In genomic region chr19:3767276-3767780, GRCm38 (mm10) we compare ENCODE assay signal across 8 mouse cellular contexts. TPM values are rescaled to one million over a fixed set of nuclear protein-coding genes. Genes with fewer than 3 reads are reported as not detected.
DNase-seq lines count a peak whose midpoint lies in the region; ATAC-seq and TF ChIP-seq lines count a peak whose summit lies in the region.

Kmt5b (plus strand) TSS chr19:3767421.

- under 1% methylated on average over 26 of the region's 39 CpGs for WGBS in embryonic facial prominence, embryonic 14.5 days
- WGBS in kidney, embryonic 14.5 days, result under 1% methylated on average over 39 of the region's 39 CpGs
- under 1% methylated on average over 39 of the region's 39 CpGs for WGBS in liver, embryonic 11.5 days

- H3K27me3 ChIP-seq in CH12.LX (replicated peaks) (peaks cover 14% of the 10 kb centered on the region), myocyte (ENCODE audit: control insufficient read depth, insufficient read depth, insufficient read length) (no peaks in the 10 kb centered on the region)
- H3K27me3 ChIP-seq in embryonic facial prominence, embryonic 14.5 days (replicated peaks; ENCODE audit: control insufficient read depth, insufficient read depth, low read length), result no peaks in the 10 kb centered on the region
- H3K27me3 ChIP-seq in kidney, embryonic 14.5 days (ENCODE audit: control insufficient read depth, insufficient read depth, low read length), result no peaks in the 10 kb centered on the region
- H3K27me3 ChIP-seq in liver, embryonic 11.5 days (replicated peaks; ENCODE audit: control insufficient read depth, insufficient read depth, low read length), result no peaks in the 10 kb centered on the region

- H3K36me3 ChIP-seq in CH12.LX (replicated peaks in 1 of 2; ENCODE audit: control insufficient read depth in 1 of 2, insufficient read depth in 1 of 2, low read length in 1 of 2) (peaks cover 0 to 11% of the 10 kb centered on the region in 2 experiments), myocyte (ENCODE audit: control insufficient read depth, insufficient read depth) (no peaks in the 10 kb centered on the region)
- 0 out of 2 replicates have a peak, but pooled peaks cover 6% of the 10 kb centered on the region for H3K36me3 ChIP-seq in embryonic facial prominence, embryonic 14.5 days (ENCODE audit: control insufficient read depth, insufficient read depth, low read length)
- peaks cover 10% of the 10 kb centered on the region; the same call in 1 of the 2 replicates for H3K36me3 ChIP-seq in kidney, embryonic 14.5 days (ENCODE audit: control insufficient read depth, insufficient read depth, low read length)
- H3K36me3 ChIP-seq in liver, embryonic 11.5 days (ENCODE audit: control insufficient read depth, insufficient read depth, low read length), result no peaks in the 10 kb centered on the region

- no peak for TF ChIP-seq EP300 in CH12.LX (IDR thresholded peaks at IDR 0.05; ENCODE audit: low read length)

- peak within 1 kb of the TSS; percentile 63 to 90 (median 86) for H3K4me3 ChIP-seq in CH12.LX (replicated peaks in 1 of 3; ENCODE audit: low read depth in 2 of 3, low read length in 2 of 3, poor library complexity in 1 of 3)
- peak within 1 kb of the TSS; percentile 82 for H3K4me3 ChIP-seq in embryonic facial prominence, embryonic 14.5 days (ENCODE audit: low read depth, low read length)
- peak within 1 kb of the TSS; percentile 98 for H3K4me3 ChIP-seq in kidney, embryonic 14.5 days (ENCODE audit: low read length)
- H3K4me3 ChIP-seq in liver, embryonic 11.5 days (ENCODE audit: low read depth, low read length), result peak within 1 kb of the TSS; percentile 99
- peak within 1 kb of the TSS; percentile 56 for H3K4me3 ChIP-seq in myocyte

- in situ Hi-C loops in CH12.LX (cut with MboI; ENCODE audit: low pct_ligation_motif_present, low pct_unique_long_range_greater_than_20kb, low sequenced_read_pairs), result no loop called here

- no peak for ATAC-seq in activated CD4-positive, CD25-positive, alpha-beta regulatory T cell, adult 4 months
- peak; percentile 3 for ATAC-seq in embryonic facial prominence, embryonic 14.5 days (ENCODE audit: low read depth)
- peak; percentile 28 for ATAC-seq in kidney, embryonic 14.5 days (ENCODE audit: low FRiP score, low TSS enrichment)
- 0 out of 2 replicates have a peak, but pooled peaks have one; percentile 22 for ATAC-seq in liver, embryonic 11.5 days (replicated peaks; ENCODE audit: low FRiP score)

- dilution Hi-C loops in CH12.LX (cut with MboI; ENCODE audit: extremely low pct_ligation_motif_present, extremely low pct_unique_long_range_greater_than_20kb, low sequenced_read_pairs), result no loop called here

- H3K9me3 ChIP-seq in CH12.LX (replicated peaks; ENCODE audit: low read length), result no peaks in the 10 kb centered on the region
- H3K9me3 ChIP-seq in embryonic facial prominence, embryonic 14.5 days (ENCODE audit: control insufficient read depth, low read length), result no peaks in the 10 kb centered on the region
- H3K9me3 ChIP-seq in kidney, embryonic 14.5 days (ENCODE audit: control insufficient read depth, low read length), result no peaks in the 10 kb centered on the region
- H3K9me3 ChIP-seq in liver, embryonic 11.5 days (ENCODE audit: control insufficient read depth, low read length), result no peaks in the 10 kb centered on the region

- no peak for TF ChIP-seq CTCF in CH12.LX (conservative IDR thresholded peaks at IDR 0.05 in 1 of 2, IDR thresholded peaks at IDR 0.05 in 1 of 2; ENCODE audit: low read depth in 2 of 2, low read length in 2 of 2)

- H3K4me2 ChIP-seq in CH12.LX (ENCODE audit: insufficient read depth, low read depth, poor library complexity, severe bottlenecking) (peak within 1 kb of the TSS; percentile 52), myocyte (ENCODE audit: low read depth) (peak within 1 kb of the TSS; percentile 78)
- peak within 1 kb of the TSS; percentile 73 for H3K4me2 ChIP-seq in embryonic facial prominence, embryonic 14.5 days (ENCODE audit: low read depth, low read length)
- H3K4me2 ChIP-seq in kidney, embryonic 14.5 days (replicated peaks; ENCODE audit: low read depth, low read length), result peak within 1 kb of the TSS; percentile 77
- peak within 1 kb of the TSS; percentile 97 for H3K4me2 ChIP-seq in liver, embryonic 11.5 days

- H3K9ac ChIP-seq in CH12.LX (ENCODE audit: insufficient read depth, low read depth), result peak within 1 kb of the TSS; percentile 98
- peak within 1 kb of the TSS; percentile 99 for H3K9ac ChIP-seq in embryonic facial prominence, embryonic 14.5 days (ENCODE audit: low read depth, low read length)
- H3K9ac ChIP-seq in kidney, embryonic 14.5 days (ENCODE audit: low read depth, low read length), result peak within 1 kb of the TSS; percentile 100
- H3K9ac ChIP-seq in liver, embryonic 11.5 days (ENCODE audit: low read depth, low read length), result peak within 1 kb of the TSS; percentile 100

- TF ChIP-seq RAD21 in CH12.LX (IDR thresholded peaks at IDR 0.05; ENCODE audit: low read depth, low read length), result no peak

- peak within 1 kb of the TSS; percentile 72 for H3ac ChIP-seq in myocyte (ENCODE audit: control insufficient read depth, insufficient read length)

- DNase-seq in CH12.LX (ENCODE audit: extremely low read depth), result no peak
- DNase-seq in embryonic facial prominence, embryonic 14.5 days (ENCODE audit: low spot score), result peak; percentile 53
- peak; percentile 48 for DNase-seq in heart, adult 8-10 months (ENCODE audit: low spot score)
- DNase-seq in liver, embryonic 11.5 days (ENCODE audit: low spot score), result no peak
- DNase-seq in thymus, adult 18-20 months, result no peak

- peak within 1 kb of the TSS; percentile 94 for H3K27ac ChIP-seq in CH12.LX (ENCODE audit: insufficient read depth, low read depth)
- H3K27ac ChIP-seq in embryonic facial prominence, embryonic 14.5 days (replicated peaks; ENCODE audit: low read depth, low read length), result peak within 1 kb of the TSS; percentile 100
- H3K27ac ChIP-seq in kidney, embryonic 14.5 days (ENCODE audit: low read depth, low read length), result peak within 1 kb of the TSS; percentile 100
- H3K27ac ChIP-seq in liver, embryonic 11.5 days (ENCODE audit: low read depth, low read length), result peak within 1 kb of the TSS; percentile 100

- TF ChIP-seq POLR2A in CH12.LX (IDR thresholded peaks at IDR 0.05; ENCODE audit: low read depth, low read length) (no peak; the same call in 1 of the 2 replicates), myocyte (IDR thresholded peaks at IDR 0.05; ENCODE audit: insufficient read length, low read depth) (peak; percentile 82)

- peaks cover 3 to 13% of the 10 kb centered on the region in 2 experiments for H3K4me1 ChIP-seq in CH12.LX (ENCODE audit: control insufficient read depth in 1 of 2, insufficient read depth in 2 of 2)
- H3K4me1 ChIP-seq in embryonic facial prominence, embryonic 14.5 days (ENCODE audit: control insufficient read depth, insufficient read depth, low read length), result peaks cover 13% of the 10 kb centered on the region
- H3K4me1 ChIP-seq in kidney, embryonic 14.5 days (ENCODE audit: control insufficient read depth, insufficient read depth, low read length), result peaks cover 14% of the 10 kb centered on the region
- peaks cover 11% of the 10 kb centered on the region for H3K4me1 ChIP-seq in liver, embryonic 11.5 days (replicated peaks; ENCODE audit: control insufficient read depth, insufficient read depth, low read length)

- H3K79me2 ChIP-seq in CH12.LX (replicated peaks; ENCODE audit: control insufficient read depth, extremely low read depth, insufficient read depth, poor library complexity, severe bottlenecking) (peaks cover 16% of the 10 kb centered on the region), myocyte (ENCODE audit: control insufficient read depth, insufficient read depth) (peaks cover 34% of the 10 kb centered on the region)

TF ChIP-seq in CH12.LX, 34 proteins besides CTCF, POLR2A, EP300 and RAD21:
- TF ChIP-seq BHLHE40 (IDR thresholded peaks at IDR 0.05; ENCODE audit: low read depth, low read length) (peak; percentile 68), TCF12 (IDR thresholded peaks at IDR 0.05; ENCODE audit: low read depth, low read length) (no peak), NELFE (IDR thresholded peaks at IDR 0.05; ENCODE audit: low read depth, low read length) (peak; percentile 93; the same call in 1 of the 2 replicates), ZMIZ1 (IDR thresholded peaks at IDR 0.05; ENCODE audit: low read depth, low read length) (peak; percentile 98), SIN3A (IDR thresholded peaks at IDR 0.05; ENCODE audit: low read length) (peak; percentile 90), MXI1 (IDR thresholded peaks at IDR 0.05; ENCODE audit: low read depth, low read length) (peak; percentile 82; the same call in 1 of the 2 replicates), E2F4 (IDR thresholded peaks at IDR 0.05; ENCODE audit: insufficient replicate concordance, low read depth, low read length) (no peak)

TF ChIP-seq in myocyte, 11 proteins besides CTCF, POLR2A, EP300 and RAD21:
- TF ChIP-seq USF1 (IDR thresholded peaks at IDR 0.05; ENCODE audit: low read depth) (no peak), TCF12 (IDR thresholded peaks at IDR 0.05; ENCODE audit: insufficient read depth, poor library complexity, severe bottlenecking) (no peak), POLR2AphosphoS2 (IDR thresholded peaks at IDR 0.05; ENCODE audit: insufficient read length, low read depth) (peak; percentile 60), MYOD1 (IDR thresholded peaks at IDR 0.05; ENCODE audit: control insufficient read depth in 1 of 3, insufficient read length in 2 of 3, low read depth in 2 of 3) (peak in 1 of 3 experiments; percentile 50), MYOG (IDR thresholded peaks at IDR 0.05; ENCODE audit: control insufficient read depth in 1 of 3, insufficient read depth in 1 of 3, insufficient read length in 2 of 3, low read depth in 2 of 3) (peak in 1 of 3 experiments; percentile 31), SRF (IDR thresholded peaks at IDR 0.05; ENCODE audit: control insufficient read depth, insufficient read length, low read depth) (no peak), TCF3 (IDR thresholded peaks at IDR 0.05; ENCODE audit: insufficient read length, low read depth) (no peak), REST (IDR thresholded peaks at IDR 0.05; ENCODE audit: insufficient read depth, insufficient read length) (peak; percentile 54)

RNA-seq across cellular contexts. Expression of gene Kmt5b, which starts in this region (rescaled TPM):
- total RNA-seq in CH12.LX (2012; rRNA removed) (10.9 and 11.0 TPM in 2 replicates), CH12.LX (2014; rRNA removed) (13.9 and 15.1 TPM in 2 replicates)
- polyA plus RNA-seq in CH12.LX (2012; ENCODE audit: insufficient read length, low read depth) (16.6 and 24.2 TPM in 2 replicates), myocyte (2012; fragmentation: generic; extraction: Trizol) (8.0 TPM)
- 10 to 100 TPM; 25.0 to 32.4 TPM for polyA plus RNA-seq in activated CD4-positive, CD25-positive, alpha-beta regulatory T cell, adult 4 months (2017; shearing (Covaris generic))
- polyA plus RNA-seq in embryonic facial prominence, embryonic 14.5 days (2014; fragmentation: Nextera tagmentation; extraction: Ambion mirVana), result 25.6 and 26.3 TPM in 2 replicates
- total RNA-seq in heart, adult 8-10 months (2022), result 10 to 100 TPM; 23.7 to 29.4 (median 28.2) TPM
- 20.2 and 41.7 TPM in 2 replicates for polyA plus RNA-seq in kidney, embryonic 14.5 days (2014; fragmentation: Nextera tagmentation; extraction: Ambion mirVana)
- polyA plus RNA-seq in liver, embryonic 11.5 days (2014; fragmentation: Nextera tagmentation; extraction: Ambion mirVana), result 17.8 and 17.9 TPM in 2 replicates

Comparison
In these comparisons a context has a peak if more than half of its experiments do, and no peak if none do; other contexts are left out.
1. DNase-seq: peak in embryonic facial prominence, embryonic 14.5 days (single experiment) and heart, adult 8-10 months (single experiment); none in CH12.LX (single experiment), liver, embryonic 11.5 days (single experiment) and thymus, adult 18-20 months (0 of 2).
2. Peak in every context shown above with its lines, with median percentiles within 50 percentile points of each other: H3K27ac ChIP-seq, H3K4me2 ChIP-seq, H3K4me3 ChIP-seq and H3K9ac ChIP-seq.